Mouse (Mus musculus) left cerebral cortex, adult 2 months (tissue): ENCODE measurements around the gene Tmem176b. TPM values are rescaled to one million over a fixed set of nuclear protein-coding genes. Genes with fewer than 3 reads are reported as not detected.

Source experiments
- DNase-seq, 2 experiments: peaks; one replicate each; pipeline ENCODE4 v3.0.0; 2021 to 2022; ENCODE audit warnings: low spot score in 2 of 2, mixed read lengths in 1 of 2; ENCODE audit errors: extremely low spot score in 1 of 2
- H3K27ac ChIP-seq: fragments of 200-600 bp; 2 replicates; pipeline ENCODE4 v1.8.1; 2022
- H3K4me3 ChIP-seq: fragments of 200-600 bp; 2 replicates; pipeline ENCODE4 v1.8.1; 2022
- CTCF ChIP-seq: fragments of 200-600 bp; IDR thresholded peaks from 2 replicates; pipeline ENCODE4 v1.8.1; 2022; ENCODE audit warnings: antibody characterized with exemption, mild to moderate bottlenecking, moderate library complexity
- intact Hi-C: fragments of 180-260 bp; cut with DNase I; formaldehyde crosslinking; loops from one replicate; pipeline ENCODE4 v1.15.1; 2025
- total RNA-seq, 2 experiments: library from RNA; stranded (reverse); gene quantifications; 2 replicates each; pipeline ENCODE4 v1.2.3; 2021

The Tmem176b gene
- total RNA-seq, 2 experiments from 2014 or later = 50.5 to 51.6 TPM

GRCm38 (mm10) chr6:48817815-48818214 is 23.5 kb downstream of the Tmem176b start:
- Histone ChIP-seq H3K27ac (no peak overlapping the region), H3K4me3 (no peak overlapping the region)
- DNase-seq = peak; percentile 59 to 64
- peak; percentile 98 for TF ChIP-seq CTCF
- intact Hi-C loops = loop anchor here (1.0 to 5.0 kb wide), 3 partner anchors 40 to 137 kb away; no protein-coding TSS in a partner anchor

- peak; percentile 21 for TF ChIP-seq CTCF
- Histone ChIP-seq H3K27ac (no peak overlapping the region), H3K4me3 (no peak overlapping the region)
- intact Hi-C loops = loop anchor here (5.0 kb wide), 1 partner anchor 97 kb away; no protein-coding TSS in a partner anchor
- DNase-seq = no peak
Observed at GRCm38 (mm10) chr6:48815013-48815412, 26.3 kb downstream of the Tmem176b start.

DNA sequence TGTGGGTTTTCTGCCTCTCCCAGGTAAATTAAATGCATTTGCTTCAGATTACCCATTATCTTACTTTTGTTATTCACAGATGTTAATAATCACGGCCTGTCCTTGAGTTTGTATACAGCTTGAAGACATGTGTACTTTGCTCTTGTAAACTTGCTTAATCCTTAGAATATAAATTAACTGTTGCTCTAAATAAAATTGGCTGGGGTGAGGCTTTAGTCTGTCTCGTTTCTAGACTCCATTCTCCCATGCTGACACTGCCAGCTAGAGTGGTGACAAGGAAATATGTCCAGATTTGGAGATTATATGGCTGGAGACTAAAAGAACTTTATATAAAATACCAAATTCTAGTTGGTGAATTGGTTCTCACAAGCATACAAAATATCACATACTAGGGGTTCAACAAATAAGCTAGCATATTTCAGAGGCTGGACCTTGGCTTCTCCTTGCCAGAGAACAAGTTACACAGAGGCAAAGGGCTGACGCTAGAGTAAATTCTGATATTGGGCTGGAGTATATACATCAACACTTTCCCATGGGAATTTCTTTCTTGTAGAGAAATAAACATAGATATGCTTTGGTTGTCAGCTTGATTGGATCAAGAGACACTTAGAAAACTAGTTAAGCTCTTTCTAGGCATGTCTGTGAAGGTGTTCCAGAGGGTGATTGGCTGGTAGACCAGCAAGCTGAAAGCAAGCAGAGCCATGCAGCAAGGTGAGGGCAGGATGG is 31.6 kb downstream of the Tmem176b start:
- TF ChIP-seq CTCF = no peak
- intact Hi-C loops = no loop called here
- H3K4me3 ChIP-seq = no peak overlapping the region
- no peak overlapping the region for H3K27ac ChIP-seq
- no peak for DNase-seq

GRCm38 (mm10) chr6:48806746-48807145 is 34.5 kb downstream of the Tmem176b start:
- intact Hi-C loops = no loop called here
- DNase-seq = no peak
- TF ChIP-seq CTCF = no peak
- H3K27ac ChIP-seq = no peak overlapping the region
- H3K4me3 ChIP-seq = no peak overlapping the region

GRCm38 (mm10) chr6:48804346-48804745 is 37.0 kb downstream of the Tmem176b start:
- TF ChIP-seq CTCF = no peak
- H3K4me3 ChIP-seq = no peak overlapping the region
- DNase-seq = no peak
- no peak overlapping the region for H3K27ac ChIP-seq
- intact Hi-C loops = no loop called here

DNA sequence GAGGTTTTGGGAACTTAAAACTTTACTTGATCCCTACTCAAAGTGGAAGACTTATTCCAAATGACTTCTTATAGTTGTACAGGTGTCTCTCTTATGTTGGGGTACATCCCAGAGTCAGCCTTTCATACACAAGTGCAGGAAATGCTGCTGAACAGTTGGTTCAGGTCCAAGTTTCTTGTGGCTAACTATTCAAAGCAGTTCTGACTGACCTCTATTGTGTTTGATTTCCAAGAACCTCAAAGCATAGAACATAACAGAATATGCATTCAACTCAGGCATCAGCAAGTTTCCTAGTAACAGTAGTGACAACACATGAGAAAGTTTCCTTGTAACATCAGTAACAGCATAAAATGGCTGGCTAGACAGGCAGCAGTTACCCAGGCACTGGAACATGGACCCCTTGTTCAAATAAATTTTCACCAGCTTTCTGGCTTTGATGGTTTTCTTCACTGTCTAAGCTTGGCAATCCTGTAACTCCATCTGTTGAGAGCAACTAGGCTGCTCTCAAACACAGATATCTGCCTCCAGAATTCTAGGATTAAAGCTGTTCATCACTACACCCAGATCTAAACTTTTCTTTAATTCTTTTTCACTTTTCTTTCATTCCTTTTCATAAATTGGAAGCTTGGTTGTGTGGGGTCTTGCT is 37.8 kb downstream of the Tmem176b start:
- intact Hi-C loops = no loop called here
- DNase-seq = no peak
- TF ChIP-seq CTCF = no peak
- Histone ChIP-seq H3K4me3 (no peak overlapping the region), H3K27ac (no peak overlapping the region)

DNA sequence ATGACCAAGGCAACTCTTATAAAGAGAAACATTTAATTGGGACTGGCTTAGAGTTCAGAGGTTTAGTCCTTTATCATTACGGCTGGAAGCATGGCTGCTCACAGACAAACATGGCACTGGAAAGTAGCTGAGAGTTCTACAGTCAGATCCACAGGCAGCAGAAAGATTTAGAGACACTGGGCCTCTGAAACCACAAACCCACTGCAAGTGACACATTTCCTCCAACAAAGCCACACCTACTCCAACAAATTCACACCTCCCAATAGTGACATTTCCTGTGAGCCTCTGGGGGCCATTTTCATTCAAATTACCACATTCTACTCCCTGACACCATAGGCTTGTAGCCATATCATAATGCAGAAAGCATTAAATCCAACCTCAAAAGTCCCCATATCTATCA is 39.4 kb downstream of the Tmem176b start:
- intact Hi-C loops = no loop called here
- no peak overlapping the region for H3K27ac ChIP-seq
- H3K4me3 ChIP-seq = no peak overlapping the region
- TF ChIP-seq CTCF = no peak
- DNase-seq = no peak

GRCm38 (mm10) chr6:48787867-48788266 is 53.4 kb downstream of the Tmem176b start:
- intact Hi-C loops = no loop called here
- H3K27ac ChIP-seq = no peak overlapping the region
- no peak for DNase-seq
- no peak for TF ChIP-seq CTCF
- no peak overlapping the region for H3K4me3 ChIP-seq

DNA sequence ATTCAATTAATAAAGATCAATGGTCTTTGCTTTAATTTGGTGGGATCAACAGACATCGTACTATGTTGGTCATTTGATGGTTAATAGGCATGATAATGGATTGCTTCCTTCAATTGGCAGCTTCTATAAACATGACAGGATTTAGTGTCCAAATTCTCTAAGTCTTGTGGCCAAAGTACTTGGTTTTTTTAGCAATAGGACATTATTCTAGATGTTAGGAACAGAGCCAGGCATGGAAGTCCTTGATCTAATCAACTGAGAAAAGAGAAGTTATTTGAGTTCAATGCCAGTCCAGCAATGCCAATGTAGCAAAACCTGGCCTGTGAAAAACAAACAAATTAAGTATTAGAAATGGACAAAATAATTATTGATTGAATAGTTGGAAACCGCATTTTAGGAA is 55.7 kb downstream of the Tmem176b start:
- TF ChIP-seq CTCF = no peak
- intact Hi-C loops = no loop called here
- Histone ChIP-seq H3K4me3 (no peak overlapping the region), H3K27ac (no peak overlapping the region)
- no peak for DNase-seq

DNA sequence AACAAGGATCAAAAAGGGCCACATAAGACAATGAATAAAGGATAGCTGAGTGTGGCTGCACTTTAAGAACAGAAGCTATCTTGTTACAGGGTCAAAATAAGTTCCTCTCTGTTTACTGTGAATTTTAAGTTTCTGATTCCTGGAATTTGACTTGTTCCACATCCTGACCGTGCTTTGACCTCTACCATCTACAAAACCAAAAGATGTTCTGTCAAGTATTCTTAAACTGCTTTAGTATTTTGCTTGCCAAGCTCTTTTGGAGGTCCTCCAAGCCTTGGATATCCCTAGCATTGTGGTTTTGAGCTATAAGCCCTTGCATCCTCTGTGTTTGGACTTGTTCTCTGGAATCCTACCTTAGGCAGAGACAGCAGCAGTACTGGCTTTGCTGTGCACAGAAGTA is 56.1 kb downstream of the Tmem176b start:
- Histone ChIP-seq H3K27ac (no peak overlapping the region), H3K4me3 (no peak overlapping the region)
- intact Hi-C loops = no loop called here
- no peak for TF ChIP-seq CTCF
- no peak for DNase-seq

GRCm38 (mm10) chr6:48784406-48784805 is 56.9 kb downstream of the Tmem176b start:
- intact Hi-C loops = no loop called here
- DNase-seq = no peak

More at GRCm38 (mm10) chr6:48784406-48784805, 56.9 kb downstream of the Tmem176b start:
- H3K27ac ChIP-seq = no peak overlapping the region
- H3K4me3 ChIP-seq = no peak overlapping the region
- TF ChIP-seq CTCF = no peak

Other genes with a start within 250 kb of the Tmem176b start
- 10 to 100 TPM; 56.5 to 58.0 TPM for gene Repin1, start 247.6 kb downstream of the Tmem176b start, total RNA-seq
- gene Gm44965, start 247.6 kb downstream of the Tmem176b start, total RNA-seq = not detected
- 1 to 10 TPM; 6.3 to 8.3 TPM for gene Zfp775, start 239.4 kb downstream of the Tmem176b start, total RNA-seq
- 10 to 100 TPM; 14.9 to 17.1 TPM for gene AI854703, start 214.7 kb downstream of the Tmem176b start, total RNA-seq
- gene Gimap8, start 194.3 kb downstream of the Tmem176b start, total RNA-seq = under 1 TPM; 0.77 to 0.81 TPM
- gene Gimap9, start 165.4 kb downstream of the Tmem176b start, total RNA-seq = under 1 TPM; 0.57 to 0.75 TPM
- gene Gimap4, start 156.9 kb downstream of the Tmem176b start, total RNA-seq = under 1 TPM in 1 of 2 experiments, not detected in 1; 0.33 TPM
- gene Gimap6, start 133.3 kb downstream of the Tmem176b start, total RNA-seq = 1 to 10 TPM; 4.9 to 5.1 TPM
- gene Gm28053, start 122.9 kb downstream of the Tmem176b start, total RNA-seq = 1 to 10 TPM in 1 of 2 experiments, not detected in 1; 1.9 TPM
- not detected for gene Gimap7, start 122.9 kb downstream of the Tmem176b start, total RNA-seq
- gene Gimap1, start 102.4 kb downstream of the Tmem176b start, total RNA-seq = 1 to 10 TPM; 1.5 to 3.9 TPM
- gene Gimap5, start 95.3 kb downstream of the Tmem176b start, total RNA-seq = 1 to 10 TPM in 1 of 2 experiments, under 1 TPM in 1; 0.81 to 2.1 TPM
- not detected for gene Gimap3, start 70.6 kb downstream of the Tmem176b start, total RNA-seq
- 10 to 100 TPM; 27.9 to 34.0 TPM for gene Tmem176a, start 577 bp downstream of the Tmem176b start, total RNA-seq
- gene Aoc1, start 31.4 kb upstream of the Tmem176b start, total RNA-seq = not detected
- not detected for gene 1600015I10Rik, start 88.4 kb upstream of the Tmem176b start, total RNA-seq
- gene Doxl2, start 133.5 kb upstream of the Tmem176b start, total RNA-seq = not detected
- gene Svs1, start 145.4 kb upstream of the Tmem176b start, total RNA-seq = not detected
- gene Gpnmb, start 195.1 kb upstream of the Tmem176b start, total RNA-seq = 1 to 10 TPM; 1.3 to 2.5 TPM
- 10 to 100 TPM; 25.9 to 30.6 TPM for gene Malsu1, start 232.3 kb upstream of the Tmem176b start, total RNA-seq